Mouse (Mus musculus) kidney, postnatal 36 days (tissue): ENCODE measurements around the gene Lss.

Experiments
- DNase-seq, 2 experiments: peaks; one replicate each; pipeline ENCODE4 v3.0.0; 2021 to 2022; ENCODE audit warnings: mixed read lengths in 2 of 2

Gene Lss

GRCm38 (mm10) chr10:76569996-76570685, 38.8 kb downstream of the Lss start:
- peak; percentile 36 to 69 for DNase-seq

- DNase-seq = no peak
Measured at GRCm38 (mm10) chr10:76571070-76571469, 39.7 kb downstream of the Lss start.

GRCm38 (mm10) chr10:76572151-76572550, 40.8 kb downstream of the Lss start:
- no peak for DNase-seq

GRCm38 (mm10) chr10:76575374-76575773, 44.0 kb downstream of the Lss start, which contains the start of gene Ftcd:
Gene Ftcd, plus strand, starts transcription at chr10:76575648.
- peak; percentile 69 to 71 for DNase-seq

GRCm38 (mm10) chr10:76576920-76577319, 45.5 kb downstream of the Lss start:
- peak in 1 of 2 experiments; percentile 42 for DNase-seq

GRCm38 (mm10) chr10:76584138-76584537, 52.8 kb downstream of the Lss start:
- no peak for DNase-seq

GRCm38 (mm10) chr10:76586190-76586589, 54.8 kb downstream of the Lss start:
- no peak for DNase-seq

- no peak for DNase-seq
Measured at GRCm38 (mm10) chr10:76590197-76590596, 58.8 kb downstream of the Lss start.

- DNase-seq = no peak
Measured at GRCm38 (mm10) chr10:76596338-76596737, 65.0 kb downstream of the Lss start.

- DNase-seq = no peak
Measured at GRCm38 (mm10) chr10:76602690-76603089, 71.3 kb downstream of the Lss start.
